Mouse (Mus musculus) naive thymus-derived CD4-positive, alpha-beta T cell, adult 2 months (primary cell): Measurements from ENCODE around the gene Psmb10.
A peak's percentile ranks its signal among the peaks of the same experiment; 100 is the strongest.

Source experiments
- DNase-seq: peaks from one replicate; pipeline ENCODE4 v3.0.0-alpha.2; 2011; ENCODE audit warnings: low read depth

Psmb10 gene

GRCm38 (mm10) chr8:105937496-105938305 lies 543 bp downstream of the Psmb10 start:
- DNase-seq, result peak; percentile 78

DNA sequence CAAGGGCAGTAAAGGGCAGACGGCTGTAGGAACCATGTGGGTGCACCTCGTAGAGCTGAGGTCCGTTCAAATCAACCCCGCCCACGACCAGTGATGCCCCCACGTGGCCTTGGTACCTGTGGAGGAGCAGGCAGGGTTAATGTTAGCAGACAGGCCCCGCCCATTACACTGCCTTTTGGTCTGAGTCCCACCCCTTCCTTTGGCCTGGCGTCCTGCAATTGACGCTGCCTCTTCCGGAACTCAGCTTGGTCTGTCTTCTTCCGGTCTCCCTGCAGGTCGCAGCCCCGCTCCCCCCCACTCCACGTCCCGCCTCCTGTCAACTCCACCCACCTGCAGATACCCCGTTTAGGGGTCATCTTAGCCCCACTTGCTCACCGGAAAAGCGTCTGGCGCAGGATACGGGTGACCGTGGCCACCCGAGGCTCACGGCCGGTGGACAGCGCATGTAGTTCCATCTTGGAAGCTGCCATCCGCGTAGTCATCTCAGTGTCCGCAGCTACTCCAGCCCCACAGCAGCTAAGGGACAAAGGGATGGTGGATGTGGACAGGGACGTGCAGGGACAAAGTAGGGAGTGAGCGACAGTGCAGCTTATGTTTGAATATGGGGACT lies 1.3 kb downstream of the Psmb10 start:
- peak; percentile 67 for DNase-seq

DNA sequence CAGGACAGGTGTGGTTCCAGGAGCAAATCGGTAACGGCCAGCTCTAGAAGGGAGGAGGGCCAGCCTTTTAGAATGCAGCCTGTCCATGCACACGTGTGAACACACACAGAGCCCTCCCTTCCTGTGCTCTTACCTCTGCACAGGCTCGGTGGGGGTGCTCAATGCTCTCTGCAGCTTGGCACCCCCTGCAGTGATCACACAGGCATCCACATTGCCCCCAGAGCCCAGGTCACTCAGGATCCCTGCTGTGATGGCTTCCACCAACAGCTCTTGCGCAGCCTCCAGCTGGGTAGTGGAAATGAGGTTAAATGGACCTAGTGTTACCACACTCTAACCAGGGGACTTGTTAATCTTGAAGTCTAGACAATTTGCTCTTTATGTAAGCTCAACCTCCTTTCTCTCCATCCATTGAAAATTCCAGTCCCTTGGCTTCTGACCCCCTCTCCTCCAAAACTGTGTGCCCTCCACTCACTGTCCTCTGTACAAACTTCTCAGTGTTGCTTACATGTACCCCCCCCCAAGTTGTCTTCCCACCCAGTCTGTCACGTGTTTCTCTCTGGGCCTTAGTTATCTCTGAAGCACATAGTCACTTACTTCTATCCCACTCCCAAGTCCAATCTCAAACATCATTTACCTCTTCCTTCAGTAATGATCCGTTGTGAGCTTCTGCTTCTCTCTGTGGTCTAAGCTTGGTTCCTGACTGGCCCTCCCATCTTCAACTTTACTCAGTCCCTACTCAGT lies 2.2 kb downstream of the Psmb10 start:
- no peak for DNase-seq

DNA sequence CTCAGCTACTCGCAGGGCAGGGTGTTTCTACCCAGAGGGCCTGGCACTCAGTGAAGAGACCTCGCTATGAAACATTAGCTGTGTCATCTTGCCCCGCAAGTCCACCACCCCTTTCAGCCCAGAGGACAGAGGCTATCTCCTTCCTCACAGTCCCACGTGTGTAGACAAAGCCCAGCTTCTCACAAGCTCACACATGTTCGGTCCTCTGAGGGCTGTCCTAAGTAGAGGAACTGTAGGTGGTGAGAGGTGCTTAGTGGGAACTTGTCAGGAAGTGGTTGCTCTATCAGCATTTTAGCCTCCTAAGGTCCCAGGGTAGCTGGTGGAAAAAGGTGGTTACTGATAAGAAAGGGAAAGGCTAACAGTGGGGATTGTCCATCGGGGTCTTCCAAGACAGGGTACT lies 3.1 kb downstream of the Psmb10 start:
- no peak for DNase-seq

DNA sequence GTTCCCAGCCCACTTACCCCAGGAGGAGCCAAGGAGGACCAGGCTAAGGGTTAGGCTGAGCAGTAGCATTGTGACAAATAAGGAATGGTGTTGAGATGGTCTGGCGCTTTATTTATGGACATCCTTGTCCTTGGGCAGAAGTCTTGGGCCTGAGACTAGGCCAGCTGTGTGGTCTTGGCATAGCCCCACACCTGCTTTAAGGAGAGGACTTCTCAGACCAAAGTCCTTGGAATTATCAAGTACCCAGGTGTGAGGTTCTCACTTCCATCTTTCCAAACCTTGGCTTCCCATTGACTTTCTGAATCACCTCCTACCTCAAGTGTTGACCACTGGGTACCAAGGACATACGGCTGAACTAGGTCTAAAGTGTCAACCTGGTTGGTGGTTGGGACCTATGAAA lies 4.5 kb downstream of the Psmb10 start, which contains the start of gene Ctrl:
Gene Ctrl, minus strand, starts transcription at position 101 of the 400 bp plus-strand sequence.
- DNase-seq, result no peak

DNA sequence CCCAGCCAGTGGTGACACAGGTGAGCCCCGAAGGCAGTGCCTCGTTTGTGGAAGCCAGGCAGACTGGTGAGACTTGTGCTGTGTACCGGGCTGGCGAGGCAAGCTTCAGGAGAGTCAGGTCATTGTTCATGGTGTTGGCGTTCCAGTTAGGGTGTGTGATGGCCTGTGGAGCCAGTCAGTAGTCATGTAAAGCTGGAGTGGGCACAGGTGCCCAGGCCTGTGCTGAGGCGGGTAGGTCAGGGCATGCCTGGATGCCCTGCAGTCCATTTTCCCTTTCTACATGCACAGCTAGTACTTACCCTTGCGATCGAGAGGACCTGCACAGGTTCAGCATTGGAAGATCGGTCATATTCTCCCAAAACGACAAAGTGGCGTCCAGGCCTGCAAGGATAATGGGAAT lies 5.7 kb downstream of the Psmb10 start:
- DNase-seq, result no peak

GRCm38 (mm10) chr8:105931271-105931670 lies 7.0 kb downstream of the Psmb10 start:
- DNase-seq, result no peak

DNA sequence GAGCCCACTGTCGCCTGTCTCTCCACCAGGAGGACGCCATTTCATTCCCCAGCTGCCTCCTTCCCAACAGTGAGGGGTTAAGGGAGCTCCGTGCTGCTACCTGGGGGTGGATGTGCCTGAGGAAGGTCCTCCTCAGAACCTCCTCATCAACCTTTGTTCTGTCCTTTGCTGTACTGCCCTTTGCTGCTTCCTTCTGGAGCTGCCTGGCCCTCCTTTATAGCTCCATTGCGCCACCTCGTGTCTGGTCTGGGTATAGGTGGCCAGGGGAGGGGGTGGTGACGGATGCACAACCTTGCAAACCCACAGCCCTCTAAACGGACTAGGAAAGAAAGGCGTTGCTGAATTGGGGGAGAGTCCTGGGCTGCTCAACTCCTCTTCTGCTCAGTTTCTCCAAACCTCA lies 7.6 kb downstream of the Psmb10 start:
- peak; percentile 91 for DNase-seq

DNA sequence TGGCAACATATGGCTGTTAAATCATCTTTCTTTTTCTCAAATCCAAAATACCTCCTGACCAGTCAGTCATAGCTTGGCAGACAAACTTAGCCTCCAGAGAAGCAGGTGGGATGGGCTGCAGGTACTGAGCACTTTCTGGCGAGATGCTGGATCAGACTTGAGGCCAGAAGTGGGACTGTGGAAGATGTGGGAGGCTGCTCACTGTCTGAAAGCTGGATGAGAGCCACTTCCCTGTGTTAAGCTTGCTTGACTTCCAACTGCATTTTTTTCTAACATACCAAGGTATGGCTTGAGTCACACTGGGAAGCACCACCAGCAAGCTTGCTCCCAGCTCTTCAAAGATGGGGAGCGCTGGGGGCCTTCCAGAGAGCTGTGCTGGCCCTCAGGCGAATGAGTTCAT lies 13.1 kb downstream of the Psmb10 start:
- DNase-seq, result no peak

DNA sequence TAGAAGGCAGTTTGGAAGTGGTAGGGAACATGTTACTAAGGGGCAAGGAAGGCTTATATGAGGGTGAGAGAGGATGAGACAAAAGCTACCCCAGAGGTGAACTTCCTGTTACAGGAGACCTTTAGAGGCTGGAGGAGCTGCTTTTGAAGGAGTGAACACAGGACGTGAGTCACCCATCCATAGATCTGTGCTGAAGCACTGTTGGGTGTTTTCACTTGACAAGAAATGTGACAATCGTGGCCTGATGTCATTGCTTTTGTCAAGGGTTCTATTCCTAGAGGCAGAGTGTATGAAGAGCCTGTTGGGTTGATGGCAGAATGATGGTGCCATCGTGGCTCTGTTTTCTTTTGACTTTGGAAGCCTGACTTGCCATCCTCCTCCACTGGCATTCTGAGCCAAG lies 18.9 kb downstream of the Psmb10 start:
- DNase-seq, result peak; percentile 58

DNA sequence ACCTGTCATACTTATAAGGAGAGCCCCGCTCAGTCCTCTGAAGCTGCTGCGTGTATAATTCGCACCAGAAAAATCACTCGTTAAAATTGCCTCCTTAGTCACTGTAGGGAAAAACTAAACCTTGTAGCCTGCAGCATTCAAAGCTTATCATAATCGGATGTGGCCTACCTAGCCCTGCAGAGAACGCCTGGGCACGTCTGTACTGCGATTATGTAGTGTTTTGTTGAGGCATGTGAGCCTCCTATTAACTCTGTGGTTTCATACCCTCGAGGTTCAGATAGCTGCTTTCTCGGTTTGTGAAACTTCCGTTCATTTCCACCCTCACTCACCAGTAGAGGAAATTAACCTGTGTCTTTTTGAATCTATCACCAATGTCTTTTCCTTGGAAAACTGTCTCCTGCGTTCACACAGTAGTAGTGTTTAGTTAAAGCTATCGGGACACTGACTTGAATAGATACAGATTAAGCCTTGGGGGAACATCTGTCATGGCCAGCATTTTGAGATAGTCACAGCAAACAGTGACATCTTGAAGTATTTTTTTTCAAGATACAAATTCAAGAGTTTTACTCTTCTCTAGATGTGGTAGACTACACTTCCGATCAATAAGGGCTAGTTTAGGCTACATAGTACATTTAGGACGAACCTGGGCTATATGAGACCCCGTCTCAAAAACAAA lies 37.2 kb downstream of the Psmb10 start:
- DNase-seq, result peak; percentile 78

- peak; percentile 97 for DNase-seq
Observed at GRCm38 (mm10) chr8:105900180-105900940, 37.9 kb downstream of the Psmb10 start, which contains the start of gene Pskh1. Gene Pskh1, plus strand, starts transcription at chr8:105900441.

- DNase-seq, result no peak
Observed at GRCm38 (mm10) chr8:105897801-105898480, 40.3 kb downstream of the Psmb10 start.

- DNase-seq, result no peak
Observed at GRCm38 (mm10) chr8:105893339-105893738, 44.9 kb downstream of the Psmb10 start, which contains the start of gene Nrn1l. Gene Nrn1l, plus strand, starts transcription at chr8:105893567.

DNA sequence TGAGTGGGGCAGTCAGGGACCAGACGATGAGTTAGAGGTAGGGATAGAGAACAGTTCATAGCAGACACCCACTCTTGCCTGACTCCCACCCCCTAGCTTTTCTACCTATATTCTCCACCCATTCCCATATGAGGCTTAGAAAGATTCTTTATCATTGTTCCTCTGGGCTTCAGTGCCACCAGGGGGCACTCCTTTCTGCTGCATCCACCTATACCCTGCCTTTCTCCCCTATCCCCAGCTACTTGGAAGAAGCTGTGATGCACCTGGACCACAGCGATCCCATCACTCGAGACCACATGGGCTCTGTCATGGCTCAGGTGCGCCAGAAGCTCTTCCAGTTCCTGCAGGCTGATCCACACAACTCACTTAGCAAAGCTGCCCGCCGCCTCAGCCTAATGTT lies 45.8 kb downstream of the Psmb10 start:
- peak; percentile 59 for DNase-seq

DNA sequence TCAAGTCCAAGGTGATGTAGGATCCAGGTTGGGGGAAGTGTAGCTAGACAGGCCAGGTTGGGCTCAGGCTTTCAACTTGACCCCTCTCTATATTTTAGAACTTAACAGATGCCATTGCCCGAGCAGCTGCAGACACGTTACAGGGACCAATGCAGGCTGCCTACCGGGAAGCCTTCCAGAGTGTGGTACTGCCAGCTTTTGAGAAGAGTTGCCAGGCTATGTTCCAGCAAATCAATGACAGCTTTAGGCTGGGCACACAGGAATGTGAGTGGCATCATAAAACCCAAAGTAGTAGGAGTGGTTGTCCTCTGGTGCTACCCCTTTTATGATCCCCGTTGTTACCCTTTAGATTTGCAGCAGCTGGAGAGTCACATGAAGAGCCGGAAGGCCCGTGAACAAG lies 47.4 kb downstream of the Psmb10 start:
- DNase-seq, result no peak

DNA sequence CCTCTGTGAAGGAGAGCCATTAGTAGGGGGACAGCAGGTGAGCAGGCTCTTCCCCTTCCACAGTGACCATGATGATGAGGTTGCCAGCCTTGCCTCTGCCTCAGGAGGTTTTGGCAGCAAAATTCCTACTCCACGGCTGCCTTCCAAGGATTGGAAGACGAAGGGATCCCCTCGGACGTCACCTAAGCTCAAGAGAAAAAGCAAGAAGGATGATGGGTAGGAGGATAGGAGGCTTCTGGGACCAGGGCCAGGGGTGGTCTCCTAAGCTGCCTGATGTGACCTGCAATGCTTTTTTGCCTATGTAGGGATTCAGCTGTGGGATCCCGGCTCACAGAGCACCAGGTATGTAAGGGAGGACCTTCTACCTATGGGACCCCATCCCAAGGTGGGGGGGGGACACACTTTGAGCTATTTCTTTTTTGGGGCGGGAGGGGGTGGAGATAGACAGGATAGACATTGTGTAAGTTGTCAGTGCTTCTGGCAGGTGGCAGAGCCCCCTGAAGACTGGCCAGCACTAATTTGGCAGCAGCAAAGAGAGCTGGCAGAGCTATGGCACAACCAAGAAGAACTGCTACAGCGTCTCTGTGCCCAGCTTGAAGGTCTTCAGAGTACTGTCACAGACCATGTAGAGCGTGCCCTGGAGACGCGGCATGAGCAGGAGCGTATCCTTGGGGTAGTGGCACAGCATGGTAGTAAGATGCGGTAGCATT lies 48.3 kb downstream of the Psmb10 start:
- DNase-seq, result no peak
